Mouse (Mus musculus) effector memory CD4-positive, alpha-beta T cell, adult 7 months (primary cell): ENCODE measurements around the gene BC035044. TPM values are rescaled to one million over a fixed set of nuclear protein-coding genes. Genes with fewer than 3 reads are reported as not detected.

ENCODE experiments used
- polyA plus RNA-seq: library from polyadenylated mRNA; unstranded; fragments of 100-300 nt; shearing (Covaris generic); gene quantifications from one replicate; pipeline ENCODE4 v1.2.1, GENCODE M21; 2017

BC035044 gene
- 3.1 TPM for polyA plus RNA-seq

GRCm38 (mm10) chr6:128890948-128891355 is at the start of gene BC035044:
TSS of gene BC035044 (minus strand) at chr6:128891126.

DNA sequence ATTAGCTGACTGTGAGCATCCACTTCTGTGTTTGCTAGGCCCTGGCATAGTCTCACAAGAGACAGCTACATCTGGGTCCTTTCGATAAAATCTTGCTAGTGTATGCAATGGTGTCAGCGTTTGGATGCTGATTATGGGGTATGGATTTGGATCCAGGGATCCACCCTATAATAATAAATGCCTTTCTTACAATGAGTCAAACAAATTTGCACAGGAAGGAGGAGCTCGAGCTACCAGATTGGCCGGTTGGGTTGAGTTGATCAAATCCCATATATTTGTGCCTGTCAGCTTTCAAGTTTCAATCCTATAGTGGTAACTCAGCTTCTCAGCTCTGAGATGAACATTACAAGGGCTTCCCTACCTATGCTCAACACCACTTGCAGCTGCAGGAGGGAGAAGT is 43.2 kb upstream of the BC035044 start, which contains the start of gene Clec2g:
Clec2g (plus strand) TSS at position 301 of the 400 bp plus-strand sequence.

DNA sequence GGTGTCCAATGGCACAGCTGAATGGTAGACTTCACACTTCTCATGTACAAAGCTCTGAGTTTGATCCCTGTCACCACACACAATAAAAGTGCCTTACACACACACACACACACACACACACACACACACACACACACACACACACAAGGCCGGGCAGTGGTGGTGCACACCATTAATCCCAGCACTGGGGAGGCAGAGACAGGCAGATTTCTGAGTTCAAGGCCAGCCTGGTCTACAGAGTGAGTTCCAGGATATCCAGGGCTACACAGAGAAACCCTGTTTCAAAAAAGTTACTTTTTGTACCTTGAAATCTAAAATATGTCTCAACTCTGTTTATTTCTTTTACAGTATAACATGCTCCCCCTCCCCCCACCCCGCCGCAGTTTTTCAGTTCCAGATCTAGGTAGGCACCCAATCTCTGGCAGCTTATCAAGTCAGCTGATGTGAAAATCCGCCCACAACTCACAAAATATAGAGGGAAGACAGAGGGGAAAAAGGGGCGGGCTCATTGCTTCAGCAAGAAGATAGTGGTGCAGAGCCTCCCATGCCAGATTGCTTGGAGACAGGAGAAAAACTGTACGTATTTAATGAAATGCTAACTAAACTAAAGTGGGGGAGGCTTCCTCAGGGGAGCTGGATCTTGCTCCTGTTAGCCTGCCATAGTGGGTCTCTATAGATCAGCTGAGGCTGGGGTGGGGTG is 3.7 kb downstream of the BC035044 start, which contains the start of gene Clec2i:
Clec2i (plus strand) TSS at position 498 of the 700 bp plus-strand sequence.

DNA sequence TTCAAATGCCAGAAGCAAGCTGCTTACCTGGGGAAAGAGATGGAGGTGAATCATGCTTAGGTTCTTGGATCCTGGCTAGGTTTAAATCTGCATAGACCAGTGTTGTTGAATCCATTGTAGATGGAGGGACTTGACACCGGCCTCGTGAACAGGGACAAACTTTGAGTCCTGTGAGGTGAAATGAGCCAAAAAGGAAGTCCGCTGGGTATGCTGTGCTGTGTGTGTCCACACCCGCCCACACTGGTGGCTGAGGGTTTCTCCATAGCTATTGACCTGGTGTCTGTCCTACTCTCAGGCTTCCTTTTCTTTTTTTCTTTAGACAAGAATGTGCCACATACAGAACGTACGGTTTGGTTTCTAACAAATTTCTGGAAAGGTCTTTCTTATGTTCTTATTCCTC is 64.8 kb downstream of the BC035044 start, which contains the start of the genes Gm44511 and Klrb1b:
Gm44511 (minus strand) TSS at position 184 of the 400 bp plus-strand sequence.
Klrb1b (minus strand) TSS at position 200 of the 400 bp plus-strand sequence.

Other genes with a start within 250 kb of the BC035044 start
- not detected for gene Clec2h, start 228.7 kb downstream of the BC035044 start, polyA plus RNA-seq
- not detected for gene Klrb1, start 168.1 kb downstream of the BC035044 start, polyA plus RNA-seq
- gene Klrb1c, start 101.9 kb downstream of the BC035044 start, polyA plus RNA-seq: 23.2 TPM
- not detected for gene Gm44511, start 64.8 kb downstream of the BC035044 start, polyA plus RNA-seq
- gene Klrb1b, start 64.8 kb downstream of the BC035044 start, polyA plus RNA-seq: 4.1 TPM
- gene Clec2i, start 3.5 kb downstream of the BC035044 start, polyA plus RNA-seq: 98.3 TPM
- 0.43 TPM for gene Clec2g, start 43.3 kb upstream of the BC035044 start, polyA plus RNA-seq
- 16.8 TPM for gene Klrb1f, start 154.8 kb upstream of the BC035044 start, polyA plus RNA-seq
- 0.18 TPM for gene Clec2e, start 209.8 kb upstream of the BC035044 start, polyA plus RNA-seq